Mouse (Mus musculus): ENCODE measurements around the gene Oprl1.

Oprl1 gene

GRCm38 (mm10) chr2:181683381-181683780 is 31.4 kb upstream of the Oprl1 start:
- POLR2A ChIA-PET: interaction anchor here in 3 of 4 experiments (0.6 to 1.7 kb wide), 4 partner anchors 9 to 82 kb away, joined by 3 to 5 read pairs (median 4); no protein-coding TSS in a partner anchor
- CTCF ChIA-PET: interaction anchor here in 1 of 4 experiments (1.3 kb wide), 1 partner anchor 20 kb away, joined by 3 read pairs; no protein-coding TSS in a partner anchor

GRCm38 (mm10) chr2:181684713-181685112 is 30.1 kb upstream of the Oprl1 start:
- ChIA-PET CTCF (no interaction called here), POLR2A (no interaction called here)

GRCm38 (mm10) chr2:181685686-181686085 is 29.1 kb upstream of the Oprl1 start:
- ChIA-PET POLR2A (no interaction called here), CTCF (no interaction called here)

GRCm38 (mm10) chr2:181687586-181687985 is 27.2 kb upstream of the Oprl1 start:
- ChIA-PET POLR2A (interaction anchor here in 1 of 4 experiments (0.7 kb wide), 1 partner anchor 9 kb away, joined by 3 read pairs; no protein-coding TSS in a partner anchor), CTCF (interaction anchor here in 1 of 4 experiments (2.9 kb wide), 1 partner anchor 9 kb away, joined by 17 read pairs; the partner anchor contains the start of gene Tcea2)

DNA sequence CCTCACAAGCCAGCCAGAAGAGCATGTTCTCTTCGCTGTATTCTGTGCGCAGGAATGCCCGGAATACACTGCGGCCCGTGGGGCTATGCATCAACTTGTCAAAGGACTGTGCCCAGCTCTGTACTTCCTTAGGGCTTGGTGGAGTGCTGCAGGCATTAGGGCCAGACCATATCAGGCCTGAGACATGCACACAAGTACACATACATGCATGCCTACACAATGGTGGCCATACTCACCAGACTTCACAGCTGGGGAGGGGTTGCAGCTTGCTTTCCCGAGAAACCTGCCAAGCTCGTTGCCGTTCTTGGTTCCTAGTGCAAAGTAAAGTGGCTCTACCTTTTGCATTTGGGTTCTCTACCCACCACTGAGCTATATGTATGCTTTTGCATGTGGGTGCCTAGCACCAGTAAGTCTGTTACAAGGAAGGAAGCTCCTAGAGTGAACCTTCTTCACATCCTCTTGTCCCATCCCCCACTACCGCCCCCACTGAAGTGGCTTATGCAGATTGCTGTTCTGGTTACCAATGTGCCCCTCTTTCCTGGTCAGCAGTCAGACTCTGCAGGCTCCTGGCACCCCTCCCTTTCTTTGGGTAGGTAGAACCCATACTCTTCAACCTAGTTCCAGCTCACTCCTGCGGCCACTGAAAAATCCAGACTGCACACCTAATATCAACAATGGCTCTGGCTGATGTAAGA is 25.2 kb upstream of the Oprl1 start:
- CTCF ChIA-PET: interaction anchor here in 3 of 4 experiments (1.0 to 2.9 kb wide), 3 partner anchors 10 to 11 kb away, joined by 4 to 17 read pairs (median 8); partner anchors contain the start of gene Tcea2 (in 2 of the 3)

DNA sequence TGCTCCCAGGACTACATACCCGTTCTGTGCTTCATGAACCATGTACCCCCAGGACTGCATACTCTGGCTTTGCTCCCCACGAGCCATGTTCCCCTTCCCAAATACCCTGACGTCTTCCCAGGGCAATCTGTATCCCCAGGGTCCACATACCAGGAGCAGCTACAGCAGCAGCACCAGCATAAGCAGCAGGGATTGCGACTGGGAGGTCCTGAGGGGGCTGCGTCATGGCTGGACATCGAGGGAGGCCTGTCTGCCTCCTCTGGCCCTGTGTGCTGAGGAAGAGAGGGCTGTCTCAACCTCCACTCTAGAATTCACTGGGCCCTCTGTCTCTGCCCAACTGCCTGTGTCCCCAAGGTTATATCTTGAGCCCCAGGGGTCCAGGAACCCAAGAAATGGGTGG is 23.7 kb upstream of the Oprl1 start:
- CTCF ChIA-PET: interaction anchor here in 1 of 4 experiments (2.5 kb wide), 1 partner anchor 12 kb away, joined by 8 read pairs; the partner anchor contains the start of gene Tcea2
- POLR2A ChIA-PET: interaction anchor here in 2 of 4 experiments (1.3 to 3.4 kb wide), 3 partner anchors 10 to 28 kb away, joined by 3 to 18 read pairs (median 11); partner anchors contain the start of gene Tcea2 (in 1 of the 2)

More for the DNA sequence above, 25.2 kb upstream of the Oprl1 start:
- POLR2A ChIA-PET: interaction anchor here in 3 of 4 experiments (0.6 to 3.4 kb wide), 7 partner anchors 8 to 226 kb away, joined by 3 to 18 read pairs (median 3); partner anchors contain the start of gene Tcea2 (in 2 of the 3)

- POLR2A ChIA-PET: interaction anchor here in 1 of 4 experiments (0.9 to 2.9 kb wide), 4 partner anchors 11 to 18 kb away, joined by 3 to 12 read pairs (median 8); partner anchors contain the start of gene Tcea2
- CTCF ChIA-PET: interaction anchor here in 2 of 4 experiments (1.7 to 2.5 kb wide), 2 partner anchors 12 kb away, joined by 7 to 8 read pairs; partner anchors contain the start of gene Tcea2 (in 1 of the 2)
Observed at GRCm38 (mm10) chr2:181691571-181691970, 23.2 kb upstream of the Oprl1 start.

DNA sequence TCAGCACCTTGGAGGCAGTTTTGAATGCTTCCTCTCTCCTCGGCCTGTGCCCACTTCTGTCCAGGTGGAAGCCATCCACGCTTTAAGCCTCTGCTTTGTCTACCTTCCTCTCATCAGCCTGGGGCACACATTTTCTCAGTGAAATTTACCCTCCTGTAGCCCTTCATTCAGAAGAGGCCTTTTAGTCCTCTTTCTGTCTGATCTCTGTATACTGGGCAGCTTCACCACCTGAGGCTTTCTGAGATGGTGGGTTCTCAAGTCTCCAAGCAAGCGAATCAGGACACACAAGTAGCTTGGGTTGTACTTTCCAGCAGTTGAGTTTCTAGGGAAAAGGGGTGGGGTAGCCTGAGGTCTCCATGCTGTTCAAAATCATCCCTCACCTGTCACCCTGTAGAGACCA is 22.5 kb upstream of the Oprl1 start:
- POLR2A ChIA-PET: interaction anchor here in 3 of 4 experiments (0.7 to 2.9 kb wide), 9 partner anchors 9 to 87 kb away, joined by 3 to 17 read pairs (median 5); partner anchors contain the start of gene Tcea2 (in 3 of the 3)
- CTCF ChIA-PET: interaction anchor here in 2 of 4 experiments (1.0 to 1.7 kb wide), 2 partner anchors 13 to 14 kb away, joined by 4 to 7 read pairs; no protein-coding TSS in a partner anchor

DNA sequence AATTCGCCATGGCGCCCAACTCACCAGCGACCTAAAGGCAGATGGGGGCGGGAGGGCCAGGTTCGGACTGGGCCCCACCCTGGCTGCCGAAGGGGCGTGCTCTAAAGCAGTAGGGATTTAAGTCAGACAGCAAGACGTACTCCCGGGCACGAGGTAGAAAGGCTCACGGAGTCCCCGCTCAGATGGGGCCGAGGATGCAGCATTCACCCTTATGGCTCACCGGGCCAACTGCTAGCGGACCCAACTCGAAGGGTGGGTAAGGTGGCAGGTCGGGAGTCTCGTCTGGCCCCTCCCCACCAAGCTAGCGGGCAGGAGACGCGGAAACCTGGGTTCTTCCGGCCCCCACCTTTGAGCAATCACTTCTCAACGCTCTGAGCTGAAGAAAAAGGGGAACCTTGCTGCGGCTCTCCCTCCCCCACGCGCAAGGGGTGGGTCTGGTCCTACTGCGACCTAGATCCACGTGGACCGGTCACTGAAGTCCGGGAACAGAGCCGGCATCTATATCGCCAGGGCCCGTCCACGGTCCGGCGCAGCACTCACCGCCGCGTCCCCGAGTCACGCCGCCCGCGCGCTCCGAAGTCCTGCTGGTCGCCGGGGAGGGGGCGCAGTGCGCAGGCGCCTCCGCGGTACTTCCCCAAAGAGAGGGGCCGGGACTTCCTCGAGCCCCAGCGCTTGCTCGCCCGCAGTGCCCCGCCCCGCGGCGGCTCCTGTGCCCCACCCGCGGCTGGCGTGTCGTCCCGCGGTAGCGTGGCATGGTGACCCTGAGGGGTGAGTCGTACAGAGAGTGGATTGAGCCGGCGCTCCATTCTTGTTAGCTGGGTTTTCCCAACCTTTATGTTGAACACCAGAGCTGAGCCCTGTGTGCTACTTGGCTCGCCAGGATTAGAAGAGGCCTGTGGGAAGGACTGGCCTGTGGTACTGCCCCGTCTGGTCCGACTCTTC is 21.2 kb upstream of the Oprl1 start, which contains the start of gene Rgs19:
TSS of gene Rgs19 (minus strand) at position 639 of the 942 bp plus-strand sequence.
- POLR2A ChIA-PET: interaction anchor here in 3 of 4 experiments (0.8 to 2.9 kb wide), 10 partner anchors 11 to 100 kb away, joined by 3 to 17 read pairs (median 5); partner anchors contain the start of genes Tcea2 (in 3 of the 3) and Sox18 (in 1 of the 3)
- CTCF ChIA-PET: interaction anchor here in 2 of 4 experiments (1.1 to 1.2 kb wide), 2 partner anchors 15 to 126 kb away, joined by 3 to 8 read pairs; no protein-coding TSS in a partner anchor

DNA sequence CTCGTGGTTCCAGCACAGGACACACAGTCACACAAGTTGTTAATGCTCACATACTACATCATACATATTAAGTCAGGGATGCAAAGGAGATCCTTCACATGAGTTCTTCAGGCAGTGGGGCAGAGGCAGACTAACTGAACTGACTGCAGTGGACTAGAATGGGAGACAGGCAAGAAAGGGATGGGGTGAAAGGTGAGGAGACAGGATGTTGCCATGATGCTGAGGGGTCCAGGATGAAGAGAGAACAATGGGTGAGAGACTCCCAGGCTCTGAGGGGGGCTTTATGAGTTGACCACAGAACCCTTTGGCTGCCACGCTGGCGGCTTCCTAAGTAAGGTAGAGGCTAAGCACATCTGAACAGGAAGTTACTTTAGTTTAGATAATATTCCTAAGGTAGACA is 20.2 kb upstream of the Oprl1 start:
- ChIA-PET CTCF (interaction anchor here in 1 of 4 experiments (1.2 kb wide), 1 partner anchor 16 kb away, joined by 8 read pairs; no protein-coding TSS in a partner anchor), POLR2A (interaction anchor here in 2 of 4 experiments (1.1 to 2.9 kb wide), 4 partner anchors 14 to 93 kb away, joined by 3 to 17 read pairs (median 8); partner anchors contain the start of gene Tcea2 (in 1 of the 2))

GRCm38 (mm10) chr2:181695776-181696175 is 19.0 kb upstream of the Oprl1 start:
- ChIA-PET CTCF (no interaction called here), POLR2A (interaction anchor here in 2 of 4 experiments (0.5 to 0.6 kb wide), 2 partner anchors 36 to 1211 kb away, joined by 3 to 5 read pairs; no protein-coding TSS in a partner anchor)

DNA sequence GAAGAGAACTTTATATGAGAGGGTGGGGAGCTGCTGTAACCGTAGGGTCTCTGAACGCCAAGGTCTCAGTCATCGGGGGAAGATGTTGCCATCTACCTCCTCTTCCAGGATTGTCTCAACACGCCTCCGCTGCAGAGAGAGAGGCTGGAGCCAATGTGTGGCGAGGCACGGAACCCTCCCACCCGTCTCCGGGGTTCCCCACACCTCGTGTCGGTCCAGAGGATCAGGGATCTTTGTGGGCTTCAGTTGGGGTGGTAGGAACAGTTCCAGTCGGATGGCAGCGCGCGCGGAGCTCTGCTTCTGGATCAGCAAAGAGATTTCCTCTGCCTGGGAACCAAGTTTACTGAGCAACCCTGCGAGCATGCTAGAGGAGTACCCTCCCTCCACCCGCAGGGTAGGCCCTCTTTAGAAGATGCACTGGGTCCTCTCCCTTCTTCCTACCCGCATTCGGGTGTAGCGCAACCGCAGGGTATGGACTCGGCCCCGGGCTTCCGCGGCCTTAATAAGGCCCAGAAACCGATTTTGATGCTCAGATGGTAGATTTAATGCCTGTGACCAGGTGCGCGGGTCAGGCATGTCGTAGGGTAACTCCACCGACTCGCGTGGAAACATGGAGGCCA is 17.9 kb upstream of the Oprl1 start:
- CTCF ChIA-PET: interaction anchor here in 1 of 4 experiments (1.2 kb wide), 1 partner anchor 18 kb away, joined by 5 read pairs; no protein-coding TSS in a partner anchor

DNA sequence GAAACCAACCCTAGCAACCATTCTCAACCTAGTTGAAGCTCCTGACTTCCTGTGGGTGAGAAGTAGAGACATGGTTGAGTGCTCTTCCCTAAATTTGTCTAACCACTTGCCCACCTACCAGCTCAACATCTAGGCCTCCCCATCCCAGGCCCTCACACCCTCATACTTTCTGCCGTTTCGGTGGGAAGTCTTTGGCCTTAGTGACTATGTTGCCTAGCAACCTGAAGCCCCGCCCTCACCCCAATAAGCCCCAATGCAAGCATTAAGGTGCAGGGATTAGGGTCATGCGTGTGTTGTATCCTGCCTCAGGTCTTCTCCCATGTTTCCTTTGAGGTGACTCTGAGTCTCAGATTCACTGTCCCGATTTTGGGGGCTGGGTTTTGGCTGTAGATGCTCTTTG is 16.6 kb upstream of the Oprl1 start, which contains the start of gene Lkaaear1:
TSS of gene Lkaaear1 (minus strand) at position 202 of the 400 bp plus-strand sequence.
- ChIA-PET CTCF (no interaction called here), POLR2A (interaction anchor here in 3 of 4 experiments (0.8 to 1.4 kb wide), 4 partner anchors 9 to 39 kb away, joined by 3 to 4 read pairs (median 4); no protein-coding TSS in a partner anchor)

More for the DNA sequence above, 17.9 kb upstream of the Oprl1 start:
- POLR2A ChIA-PET: interaction anchor here in 3 of 4 experiments (0.6 to 1.7 kb wide), 8 partner anchors 17 to 429 kb away, joined by 3 to 4 read pairs (median 4); partner anchors contain the start of genes Polr3k (in 1 of the 3) and Tcea2 (in 1 of the 3)

- POLR2A ChIA-PET: no interaction called here
- CTCF ChIA-PET: interaction anchor here (0.6 to 1.6 kb wide), 13 partner anchors 28 to 487 kb away, joined by 3 to 11 read pairs (median 4); partner anchors contain the start of genes Fndc11 (in 1 of the 4) and Samd10 (in 1 of the 4)
Observed at GRCm38 (mm10) chr2:181706668-181707067, 8.1 kb upstream of the Oprl1 start.

GRCm38 (mm10) chr2:181713749-181714148 is 1.1 kb upstream of the Oprl1 start:
- CTCF ChIA-PET: interaction anchor here in 1 of 4 experiments (0.6 to 0.9 kb wide), 2 partner anchors 14 to 104 kb away, joined by 3 to 4 read pairs; no protein-coding TSS in a partner anchor

DNA sequence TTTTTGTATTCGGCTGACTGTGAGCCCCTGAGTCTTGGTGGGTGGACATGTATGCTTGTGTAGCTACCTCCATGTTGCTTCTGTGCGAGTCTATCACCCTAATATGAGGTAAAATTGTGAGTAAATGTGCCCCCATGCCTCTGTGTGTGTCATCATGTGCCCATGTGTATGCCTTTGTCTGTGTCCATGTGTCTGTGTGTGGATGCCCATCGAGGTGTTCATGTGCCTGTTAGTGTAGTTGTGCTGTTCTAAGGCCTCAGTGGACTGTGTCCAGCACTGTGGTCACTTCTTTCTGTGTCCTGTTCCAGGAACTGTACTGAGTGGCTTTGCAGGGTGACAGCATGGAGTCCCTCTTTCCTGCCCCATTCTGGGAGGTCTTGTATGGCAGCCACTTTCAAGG is 566 bp downstream of the Oprl1 start:
- POLR2A ChIA-PET: interaction anchor here (0.7 kb wide), 7 partner anchors 31 to 456 kb away, joined by 3 to 7 read pairs (median 5); no protein-coding TSS in a partner anchor
- CTCF ChIA-PET: interaction anchor here in 3 of 4 experiments (0.6 to 1.0 kb wide), 4 partner anchors 11 to 170 kb away, joined by 3 to 14 read pairs (median 4); no protein-coding TSS in a partner anchor

More at GRCm38 (mm10) chr2:181713749-181714148, 1.1 kb upstream of the Oprl1 start:
- POLR2A ChIA-PET: no interaction called here

- POLR2A ChIA-PET: no interaction called here
Observed at GRCm38 (mm10) chr2:181716991-181717390, 2.2 kb downstream of the Oprl1 start.

More at GRCm38 (mm10) chr2:181716991-181717390, 2.2 kb downstream of the Oprl1 start:
- CTCF ChIA-PET: no interaction called here

Measured in embryonic stem cell, embryonic (primary cell).